Mouse (Mus musculus) kidney, postnatal 4 days (tissue): ENCODE results near the gene Fen1.

Experiments
- DNase-seq, 2 experiments: peaks; one replicate each; pipeline ENCODE4 v3.0.0; 2021; ENCODE audit warnings: mixed read lengths in 2 of 2

Gene Fen1

DNA sequence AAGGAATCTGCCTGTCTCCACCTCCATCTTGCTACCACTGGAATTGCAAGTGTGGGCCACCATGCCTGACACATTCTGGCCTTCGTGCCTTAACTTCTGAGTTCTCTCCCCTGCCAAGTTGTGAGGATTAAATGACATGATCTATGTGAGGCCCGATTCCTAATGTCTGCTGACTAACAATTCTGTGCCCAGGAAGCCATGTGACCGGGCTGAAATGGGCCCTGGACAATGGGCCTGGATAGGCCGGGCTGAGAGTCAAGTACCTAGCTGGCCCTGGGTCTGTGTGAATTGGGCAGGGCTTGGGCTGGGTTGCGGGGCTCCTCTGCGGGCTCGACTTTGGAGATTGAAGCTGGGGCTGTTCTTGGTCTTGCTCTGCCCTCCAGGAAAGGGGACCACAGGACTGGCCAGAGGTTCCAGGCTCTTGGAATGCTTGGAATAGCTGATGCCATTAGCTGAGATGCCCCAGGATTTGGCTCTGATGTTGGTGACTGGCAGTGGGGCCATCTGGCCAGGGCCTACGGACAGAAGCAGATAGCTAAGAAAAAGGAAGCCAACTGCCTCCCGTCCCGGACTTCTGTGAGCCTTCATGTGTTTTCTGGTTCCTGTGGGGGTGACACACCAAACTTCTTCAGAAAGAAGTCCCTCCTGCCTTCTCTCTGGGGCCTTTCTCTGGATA, 10.0 kb upstream of the Fen1 start:
- no peak for DNase-seq

DNA sequence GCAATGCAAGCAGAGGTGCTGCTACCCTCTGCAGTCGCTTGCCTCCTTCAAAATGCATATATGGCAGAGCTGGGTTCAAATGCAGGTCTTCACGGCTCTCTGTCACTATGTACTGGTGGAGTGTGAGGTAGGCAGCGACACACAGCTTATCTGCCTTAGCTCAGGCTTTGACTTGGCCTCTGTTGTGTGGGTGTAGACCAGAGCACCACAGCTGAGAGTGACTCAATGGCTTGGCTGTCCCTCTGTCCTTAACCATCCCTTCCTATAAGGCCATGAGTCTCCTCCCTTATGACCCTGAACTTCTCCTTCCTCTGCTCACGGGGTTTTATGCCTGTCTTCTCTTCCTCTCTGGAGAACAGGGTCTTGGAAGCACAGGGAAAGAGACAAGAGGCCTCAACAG, 6.9 kb upstream of the Fen1 start:
- no peak for DNase-seq

DNA sequence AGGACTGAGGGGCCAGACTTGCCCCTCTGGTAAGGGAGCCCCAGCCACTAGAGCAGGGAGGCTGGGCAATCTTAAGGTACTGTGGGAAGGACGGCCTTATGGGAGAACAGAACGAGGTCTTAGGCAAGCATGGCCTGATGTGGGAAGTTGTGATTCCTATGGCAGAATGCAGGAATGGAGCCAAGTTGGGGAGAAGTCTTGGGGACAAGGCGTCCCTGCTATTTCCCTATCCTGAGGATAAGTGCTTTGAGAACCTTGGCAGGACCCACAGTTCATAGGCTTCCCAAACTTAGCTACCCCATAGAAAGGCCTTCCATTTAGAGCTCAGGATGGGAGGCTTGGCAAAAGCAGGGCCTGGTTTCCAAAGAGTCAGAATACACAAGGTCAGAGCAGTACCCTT, 4.9 kb upstream of the Fen1 start:
- DNase-seq, result no peak

GRCm38 (mm10) chr19:10205051-10205450, 1.1 kb upstream of the Fen1 start:
- DNase-seq, result no peak

DNA sequence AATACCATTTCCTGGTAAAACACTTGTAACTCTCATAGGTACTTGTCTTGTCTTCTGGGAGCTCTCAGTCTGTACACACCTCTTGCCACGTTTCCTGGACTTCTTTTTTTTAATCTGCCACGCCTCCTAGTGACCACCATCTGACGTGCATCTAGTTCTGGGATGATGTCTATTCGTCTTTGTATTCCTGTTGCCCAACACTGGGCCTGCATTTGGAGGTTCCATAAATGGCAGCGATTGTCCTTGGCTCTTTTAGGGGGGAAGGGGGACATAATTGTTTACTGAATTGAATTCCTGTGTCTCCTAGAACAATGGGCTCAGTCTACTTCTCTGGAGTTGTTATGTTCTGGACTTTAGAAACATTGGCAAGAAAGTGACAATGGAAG, 640 bp upstream of the Fen1 start:
- peak; percentile 34 to 64 for DNase-seq

- no peak for DNase-seq
Observed at GRCm38 (mm10) chr19:10203146-10203847, 672 bp downstream of the Fen1 start.

GRCm38 (mm10) chr19:10198723-10199122, 5.2 kb downstream of the Fen1 start:
- DNase-seq, result peak; percentile 90 to 92

DNA sequence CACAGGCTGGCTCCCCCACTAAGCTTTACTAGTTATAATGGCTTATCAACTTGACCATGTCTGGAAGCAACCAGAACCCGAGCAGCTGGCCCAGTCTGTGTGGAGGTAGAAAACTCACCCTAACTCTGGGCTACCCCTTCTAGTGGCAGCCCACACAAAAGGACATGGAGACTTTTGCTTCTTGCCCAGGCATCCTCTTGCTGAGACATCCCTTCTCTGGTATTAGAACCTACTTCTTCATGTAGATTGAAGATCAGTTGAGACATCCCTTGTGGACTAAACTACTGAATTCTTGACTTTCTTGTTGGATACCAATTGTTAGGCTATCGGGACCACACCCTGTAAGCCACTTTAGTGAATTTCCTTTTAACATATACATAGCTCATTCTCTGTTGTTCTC, 5.7 kb downstream of the Fen1 start:
- no peak for DNase-seq

DNA sequence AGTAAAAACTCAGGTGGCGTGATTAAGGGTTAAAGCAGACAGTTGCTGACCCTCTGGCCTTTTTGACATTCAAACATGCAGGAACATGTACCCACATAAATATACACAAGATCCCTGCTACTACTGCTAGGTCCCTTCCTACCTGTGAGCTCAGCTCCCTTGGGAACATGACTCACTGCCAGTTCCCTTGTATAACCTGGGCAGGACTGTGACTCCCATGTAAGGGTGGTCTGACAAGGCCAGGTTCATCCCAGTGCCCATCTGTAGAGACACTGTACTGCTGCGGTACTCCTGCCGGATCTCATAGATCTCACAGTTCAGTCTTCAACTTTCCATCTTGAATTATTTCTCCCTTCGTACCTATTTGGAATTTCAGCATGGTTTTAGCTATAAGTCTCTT, 6.8 kb downstream of the Fen1 start:
- DNase-seq, result no peak

DNA sequence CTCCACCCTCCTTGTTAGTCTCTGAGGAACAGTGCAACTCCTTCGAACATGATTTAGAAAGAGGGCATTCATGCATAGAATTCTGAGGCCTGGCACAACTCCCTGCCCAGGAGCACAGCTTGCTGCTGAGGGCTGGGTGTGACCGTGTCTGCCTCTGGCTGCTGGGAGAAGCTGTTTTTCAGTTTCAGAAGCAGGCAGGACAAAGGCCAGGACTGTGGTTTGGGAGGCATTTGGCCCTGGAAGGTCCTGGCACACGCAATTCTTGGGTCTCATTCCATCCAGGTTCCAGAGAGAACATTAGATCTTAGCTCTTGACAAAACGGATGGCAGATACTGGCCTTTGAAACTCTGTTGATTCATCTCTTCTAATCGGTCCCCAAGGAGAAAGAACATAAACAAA, 8.7 kb downstream of the Fen1 start:
- no peak for DNase-seq

- no peak for DNase-seq
Observed at GRCm38 (mm10) chr19:10194337-10194736, 9.6 kb downstream of the Fen1 start.

GRCm38 (mm10) chr19:10191326-10191725, 12.6 kb downstream of the Fen1 start:
- DNase-seq, result peak; percentile 40 to 55

DNA sequence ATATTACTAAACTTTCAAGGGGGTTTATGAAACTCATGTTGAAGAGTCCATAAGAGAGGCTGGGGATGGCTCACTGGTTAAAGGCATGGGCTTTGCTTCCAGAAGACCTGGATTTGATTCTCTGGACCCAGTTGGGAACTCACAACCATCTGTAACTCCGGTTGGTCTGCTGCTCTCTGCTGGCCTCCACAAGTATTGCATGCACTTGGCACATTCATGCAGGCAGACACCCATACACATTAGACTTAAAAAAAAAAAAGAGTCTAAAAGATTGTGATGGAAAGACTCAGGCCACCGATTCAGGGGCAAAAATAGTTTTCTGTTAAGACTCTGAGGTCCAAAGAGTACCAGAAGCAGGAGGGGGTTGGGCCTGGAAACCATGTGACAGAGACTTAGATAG, 13.2 kb downstream of the Fen1 start:
- peak; percentile 88 to 89 for DNase-seq

DNA sequence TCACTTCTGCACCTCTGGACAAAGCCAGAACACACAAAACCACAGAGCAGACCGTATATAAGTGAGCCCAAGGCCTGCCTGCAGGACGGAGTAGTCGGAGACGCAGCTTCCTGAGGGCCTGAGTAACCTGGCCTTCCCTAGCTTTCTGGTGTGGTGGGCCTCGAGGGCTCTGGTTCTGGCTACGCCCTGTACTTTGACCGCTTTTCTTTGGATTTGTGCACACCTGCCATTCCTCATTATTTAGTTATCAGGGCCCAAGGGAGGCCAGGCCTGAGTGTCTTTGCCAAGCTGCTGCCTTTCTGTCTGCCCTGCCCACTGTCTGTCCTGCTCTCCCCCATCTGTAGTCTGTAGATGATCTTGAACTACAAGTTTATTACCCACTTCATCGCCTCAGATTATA, 14.0 kb downstream of the Fen1 start:
- no peak for DNase-seq

GRCm38 (mm10) chr19:10189022-10189421, 14.9 kb downstream of the Fen1 start:
- DNase-seq, result no peak

- peak; percentile 64 to 81 for DNase-seq
Observed at GRCm38 (mm10) chr19:10188281-10188811, 15.6 kb downstream of the Fen1 start.

GRCm38 (mm10) chr19:10186569-10186968, 17.4 kb downstream of the Fen1 start:
- DNase-seq, result no peak

- no peak for DNase-seq
Observed at GRCm38 (mm10) chr19:10185876-10186275, 18.1 kb downstream of the Fen1 start.

- DNase-seq, result peak; percentile 41 to 65
Observed at GRCm38 (mm10) chr19:10184096-10184495, 19.9 kb downstream of the Fen1 start.

DNA sequence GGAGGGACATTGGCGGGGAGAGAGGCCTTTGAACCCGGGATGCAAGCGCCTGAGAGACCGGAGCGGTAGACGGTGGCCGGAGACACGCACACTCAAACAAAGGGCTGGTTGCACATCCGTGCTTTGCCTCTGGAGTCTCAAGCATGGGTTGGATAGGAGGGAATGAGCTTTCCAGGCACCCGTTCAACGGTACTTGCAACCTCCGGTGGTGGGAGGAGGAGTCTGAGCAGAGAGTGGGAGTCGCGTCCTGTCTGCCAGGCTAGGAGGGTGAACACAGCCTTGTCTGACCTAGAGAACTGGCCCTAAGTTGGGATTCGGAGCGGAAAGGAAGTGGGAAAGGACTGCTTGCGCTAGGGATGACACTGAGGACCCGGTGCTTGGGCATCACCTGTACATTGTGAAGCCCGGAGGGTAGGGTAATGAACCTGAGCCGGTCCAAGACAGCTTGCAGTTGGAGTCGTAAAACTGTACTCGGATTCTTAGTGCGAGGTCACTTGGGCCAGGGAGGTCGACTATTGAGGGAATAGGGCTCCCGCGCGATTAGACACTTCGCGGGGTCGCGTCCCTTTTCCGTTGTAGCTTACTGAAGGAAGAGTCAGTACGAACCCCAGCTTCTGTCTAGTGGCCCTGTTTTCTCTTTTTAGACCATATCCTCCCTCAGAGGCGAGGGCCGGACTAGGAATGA, 20.5 kb downstream of the Fen1 start:
- peak; percentile 76 to 87 for DNase-seq

- peak; percentile 94 to 97 for DNase-seq
Observed at GRCm38 (mm10) chr19:10182670-10183298, 21.2 kb downstream of the Fen1 start, which contains the start of gene Fads1. Fads1 (plus strand) TSS chr19:10182888.

GRCm38 (mm10) chr19:10182142-10182541, 21.8 kb downstream of the Fen1 start:
- no peak for DNase-seq

DNA sequence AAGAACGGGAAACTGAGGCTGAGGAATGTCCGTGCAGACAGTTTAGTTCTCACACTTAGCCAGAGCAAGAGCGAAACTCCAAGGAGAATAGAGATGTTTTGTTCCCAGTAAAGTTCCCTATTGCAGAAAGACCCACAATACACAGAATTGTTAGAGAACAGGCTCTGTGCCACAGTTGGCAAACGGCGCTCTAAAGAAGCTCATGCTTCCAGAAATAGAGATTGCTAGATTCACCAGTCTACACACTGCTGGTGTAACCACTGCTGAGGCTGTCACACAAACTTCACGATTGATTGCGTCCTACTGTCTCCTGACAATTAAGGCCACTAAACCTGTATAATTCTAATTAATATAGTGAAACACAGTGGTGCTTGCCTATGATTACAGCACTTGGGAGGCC, 22.7 kb downstream of the Fen1 start:
- no peak for DNase-seq
